Mouse (Mus musculus): Measurements from ENCODE around the gene Gpkow.

GRCm38 (mm10) chrX:7690486-7690885 is 6.4 kb upstream of the Gpkow start:
- TF ChIP-seq CTCF (IDR thresholded peaks at IDR 0.05; ENCODE audit: low read depth, low read length) (no peak), POLR2A (IDR thresholded peaks at IDR 0.05; ENCODE audit: borderline replicate concordance, low read depth, low read length) (no peak)
